Mouse (Mus musculus) intestine, embryonic 16.5 days (tissue): Measurements from ENCODE around the gene Zfp358. TPM values are rescaled to one million over a fixed set of nuclear protein-coding genes. Genes with fewer than 3 reads are reported as not detected.
A peak's percentile ranks its signal among the peaks of the same experiment; 100 is the strongest.

Experiments
- ATAC-seq: fragments of 200-750 bp; cut with Nextera tagmentation; 2 replicates; pipeline ENCODE4 v1.8.0; 2017; ENCODE audit warnings: moderate TSS enrichment, moderate library complexity
- H3K27ac ChIP-seq: fragments of 300-500 bp; sonication (generic); 2 replicates; pipeline ENCODE4 v1.5.1; 2014; ENCODE audit warnings: mild to moderate bottlenecking, low read length
- H3K27me3 ChIP-seq: fragments of 300-500 bp; sonication (generic); replicated peaks from 2 replicates; pipeline ENCODE4 v1.6.1; 2014; ENCODE audit warnings: low read length, control low read depth, mixed read lengths; ENCODE audit not compliant: control insufficient read depth, insufficient read depth
- H3K36me3 ChIP-seq: fragments of 300-500 bp; sonication (generic); 2 replicates; pipeline ENCODE4 v1.6.1; 2014; ENCODE audit warnings: low read length, control low read depth; ENCODE audit not compliant: control insufficient read depth, insufficient read depth
- H3K4me1 ChIP-seq: fragments of 300-500 bp; sonication (generic); 2 replicates; pipeline ENCODE4 v1.6.1; 2014; ENCODE audit warnings: low read length, control low read depth, mixed read lengths; ENCODE audit not compliant: control insufficient read depth, insufficient read depth
- H3K4me2 ChIP-seq: fragments of 300-500 bp; sonication (generic); 2 replicates; pipeline ENCODE4 v1.6.1; 2014; ENCODE audit warnings: low read depth, low read length, control low read depth
- H3K4me3 ChIP-seq: fragments of 300-500 bp; sonication (generic); 2 replicates; pipeline ENCODE4 v1.5.1; 2014; ENCODE audit warnings: mild to moderate bottlenecking, low read length
- H3K9ac ChIP-seq: fragments of 300-500 bp; sonication (generic); 2 replicates; pipeline ENCODE4 v1.6.1; 2014; ENCODE audit warnings: low read depth, low read length
- H3K9me3 ChIP-seq: fragments of 300-500 bp; sonication (generic); 2 replicates; pipeline ENCODE4 v1.6.1; 2016; ENCODE audit warnings: low read length, control low read depth; ENCODE audit not compliant: control insufficient read depth
- WGBS: fragments of 180-500 bp; shearing (Covaris S2); extraction: QIAGEN DNeasy Blood & Tissue Kit; methylation state at CpG from one replicate; pipeline ENCODE4 v1.1.7; 2014; 5-methylcytosine and 5-hydroxymethylcytosine counted together
- polyA plus RNA-seq: library from polyadenylated mRNA; unstranded; fragments of >200 nt; fragmentation: Nextera tagmentation; extraction: Ambion mirVana; gene quantifications from 2 replicates; pipeline ENCODE4 v1.2.1, GENCODE M21; 2015

The Zfp358 gene
- polyA plus RNA-seq, 1 experiment from 2014 or later = 30.3 TPM

GRCm38 (mm10) chr8:3495578-3496427 is 2.9 kb downstream of the Zfp358 start:
- 97% methylated on average over 44 of the region's 44 CpGs for WGBS
- Histone ChIP-seq H3K4me2 (no peak overlapping the region), H3K9ac (no peak overlapping the region), H3K36me3 (peaks cover 13% of the 10 kb centered on the region), H3K9me3 (no peaks in the 10 kb centered on the region), H3K4me3 (no peak overlapping the region), H3K27ac (no peak overlapping the region), H3K27me3 (no peaks in the 10 kb centered on the region), H3K4me1 (peaks cover 5% of the 10 kb centered on the region)
- ATAC-seq = no peak

GRCm38 (mm10) chr8:3496428-3496748 is 3.5 kb downstream of the Zfp358 start:
- no peaks in the 10 kb centered on the region for H3K9me3 ChIP-seq
- H3K4me3 ChIP-seq = no peak overlapping the region
- H3K27me3 ChIP-seq = no peaks in the 10 kb centered on the region
- no peak overlapping the region for H3K4me2 ChIP-seq
- peaks cover 13% of the 10 kb centered on the region for H3K36me3 ChIP-seq
- no peak overlapping the region for H3K27ac ChIP-seq
- peaks cover 9% of the 10 kb centered on the region for H3K4me1 ChIP-seq
- H3K9ac ChIP-seq = no peak overlapping the region
- 92% methylated on average over 15 of the region's 15 CpGs for whole genome bisulfite sequencing
- no peak for ATAC-seq

GRCm38 (mm10) chr8:3498583-3498982 is 5.6 kb downstream of the Zfp358 start:
- no peaks in the 10 kb centered on the region for H3K9me3 ChIP-seq
- no peak for ATAC-seq
- no peak overlapping the region for H3K9ac ChIP-seq
- no peak overlapping the region for H3K27ac ChIP-seq
- no peaks in the 10 kb centered on the region for H3K27me3 ChIP-seq
- H3K36me3 ChIP-seq = peaks cover 13% of the 10 kb centered on the region
- H3K4me1 ChIP-seq = peaks cover 13% of the 10 kb centered on the region
- 90% methylated on average over 3 of the region's 3 CpGs for WGBS
- no peak overlapping the region for H3K4me3 ChIP-seq
- H3K4me2 ChIP-seq = no peak overlapping the region

GRCm38 (mm10) chr8:3499751-3500150 is 6.8 kb downstream of the Zfp358 start:
- H3K4me1 ChIP-seq = peaks cover 8% of the 10 kb centered on the region
- peaks cover 13% of the 10 kb centered on the region for H3K36me3 ChIP-seq
- peak overlapping the region; percentile 74 for H3K4me3 ChIP-seq
- ATAC-seq = no peak
- peak overlapping the region; percentile 69 for H3K4me2 ChIP-seq
- H3K27ac ChIP-seq = peak overlapping the region; percentile 88
- peak overlapping the region; percentile 76 for H3K9ac ChIP-seq
- no peaks in the 10 kb centered on the region for H3K9me3 ChIP-seq
- H3K27me3 ChIP-seq = no peaks in the 10 kb centered on the region
- WGBS = 3% methylated on average over 8 of the region's 8 CpGs

GRCm38 (mm10) chr8:3500235-3501090 is 7.5 kb downstream of the Zfp358 start, which contains the start of gene Mcoln1:
Gene Mcoln1, plus strand, starts transcription at chr8:3500457.
- ATAC-seq = peak; percentile 92
- H3K4me3 ChIP-seq = peak within 1 kb of the TSS; percentile 74
- H3K9me3 ChIP-seq = no peaks in the 10 kb centered on the region
- peaks cover 11% of the 10 kb centered on the region for H3K36me3 ChIP-seq
- H3K27ac ChIP-seq = peak within 1 kb of the TSS; percentile 88
- WGBS = under 1% methylated on average over 70 of the region's 70 CpGs
- no peaks in the 10 kb centered on the region for H3K27me3 ChIP-seq
- H3K4me2 ChIP-seq = peak within 1 kb of the TSS; percentile 77
- H3K9ac ChIP-seq = peak within 1 kb of the TSS; percentile 82
- peaks cover 8% of the 10 kb centered on the region for H3K4me1 ChIP-seq

GRCm38 (mm10) chr8:3502217-3502616 is 9.3 kb downstream of the Zfp358 start:
- H3K27ac ChIP-seq = no peak overlapping the region
- no peaks in the 10 kb centered on the region for H3K27me3 ChIP-seq
- no peak overlapping the region for H3K4me2 ChIP-seq
- peaks cover 8% of the 10 kb centered on the region for H3K4me1 ChIP-seq
- no peak overlapping the region for H3K4me3 ChIP-seq
- H3K36me3 ChIP-seq = 0 out of 2 replicates have a peak, but pooled peaks cover under 1% of the 10 kb centered on the region
- 67% methylated on average over 4 of the region's 4 CpGs for WGBS
- H3K9me3 ChIP-seq = no peaks in the 10 kb centered on the region
- no peak for ATAC-seq
- no peak overlapping the region; the same call in 1 of the 2 replicates for H3K9ac ChIP-seq

- WGBS = 83% methylated on average over 6 of the region's 6 CpGs
- peaks cover 8% of the 10 kb centered on the region; the same call in 1 of the 2 replicates for H3K36me3 ChIP-seq
Measured at GRCm38 (mm10) chr8:3507979-3508754, 15.2 kb downstream of the Zfp358 start.

GRCm38 (mm10) chr8:3514681-3515247 is 21.8 kb downstream of the Zfp358 start:
- Histone ChIP-seq H3K27ac (0 out of 2 replicates have a peak overlapping the region, but pooled peaks have one; percentile 13), H3K4me1 (peaks cover 4% of the 10 kb centered on the region; the same call in 1 of the 2 replicates), H3K4me2 (peak overlapping the region; percentile 91), H3K9me3 (no peaks in the 10 kb centered on the region), H3K4me3 (peak overlapping the region; percentile 76), H3K9ac (peak overlapping the region; percentile 77), H3K36me3 (0 out of 2 replicates have a peak, but pooled peaks cover 2% of the 10 kb centered on the region), H3K27me3 (no peaks in the 10 kb centered on the region)
- 34% methylated on average over 13 of the region's 13 CpGs for WGBS
- ATAC-seq = no peak

More at GRCm38 (mm10) chr8:3507979-3508754, 15.2 kb downstream of the Zfp358 start:
- H3K27me3 ChIP-seq = no peaks in the 10 kb centered on the region
- peak; percentile 79 for ATAC-seq
- no peaks in the 10 kb centered on the region for H3K4me1 ChIP-seq
- no peaks in the 10 kb centered on the region for H3K9me3 ChIP-seq
- peak overlapping the region; percentile 86 for H3K27ac ChIP-seq
- no peak overlapping the region for H3K4me3 ChIP-seq
- H3K9ac ChIP-seq = no peak overlapping the region
- no peak overlapping the region for H3K4me2 ChIP-seq
